Mouse (Mus musculus): Measurements from ENCODE around the gene Spg20.

DNA sequence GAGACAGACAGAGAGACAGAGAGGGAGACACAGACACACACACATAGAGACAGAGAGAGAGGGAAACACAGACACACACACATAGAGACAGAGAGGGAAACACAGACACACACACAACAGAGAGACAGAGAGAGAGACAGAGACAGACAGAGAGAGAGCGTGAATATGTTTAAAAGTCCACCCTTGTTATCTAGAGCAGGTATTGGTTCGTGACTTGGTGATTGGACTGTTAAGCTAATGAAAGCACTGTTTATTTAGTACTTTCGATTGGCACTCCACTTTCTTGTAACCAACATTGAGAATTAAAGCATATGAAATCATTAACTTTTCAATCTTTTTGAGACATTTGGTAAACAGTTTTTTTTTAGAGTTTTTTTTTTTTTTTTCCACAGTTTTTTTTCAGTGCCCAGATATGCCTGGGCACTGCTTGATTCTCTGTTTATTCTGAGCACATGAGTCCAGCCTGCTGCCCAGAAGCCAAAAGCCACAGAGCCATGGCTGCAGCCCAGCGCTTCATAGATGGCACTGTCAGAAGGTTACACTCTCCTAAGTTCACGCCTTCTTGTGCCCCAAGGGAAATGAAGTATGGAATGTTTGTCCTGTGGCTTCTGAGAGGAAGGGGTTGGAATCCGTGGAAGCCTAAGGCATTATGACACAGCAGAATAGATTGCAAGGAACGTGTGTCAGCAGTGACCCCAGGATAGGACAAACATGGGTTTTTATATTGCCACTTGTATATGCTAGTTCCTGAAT is 2.6 kb downstream of the Spg20 start:
- TF ChIP-seq POLR2A (IDR thresholded peaks at IDR 0.05; ENCODE audit: low read depth, low read length) = no peak
- no peak for TF ChIP-seq CTCF (conservative IDR thresholded peaks at IDR 0.05; ENCODE audit: insufficient read depth, insufficient read length, low read depth, low read length)

All from kidney, adult 2 months (tissue).